Mouse (Mus musculus) midbrain, embryonic 13.5 days (tissue): Measurements from ENCODE around the gene Grin3b. TPM values are rescaled to one million over a fixed set of nuclear protein-coding genes. Genes with fewer than 3 reads are reported as not detected.

Source experiments
- ATAC-seq: fragments of 200-750 bp; cut with Nextera tagmentation; 2 replicates; pipeline ENCODE4 v1.8.0; 2017; ENCODE audit warnings: mild to moderate bottlenecking, moderate TSS enrichment, moderate library complexity
- H3K27ac ChIP-seq: fragments of 300-500 bp; sonication (generic); 2 replicates; pipeline ENCODE4 v1.5.1; 2015; ENCODE audit warnings: inconsistent platforms, mild to moderate bottlenecking, moderate library complexity
- H3K27me3 ChIP-seq: fragments of 300-500 bp; sonication (generic); 2 replicates; pipeline ENCODE4 v1.6.1; 2015; ENCODE audit warnings: mild to moderate bottlenecking, inconsistent platforms
- H3K36me3 ChIP-seq: fragments of 300-500 bp; sonication (generic); 2 replicates; pipeline ENCODE4 v1.6.1; 2015; ENCODE audit warnings: mild to moderate bottlenecking, inconsistent platforms
- H3K4me1 ChIP-seq: fragments of 300-500 bp; sonication (generic); replicated peaks from 2 replicates; pipeline ENCODE4 v1.6.1; 2015; ENCODE audit warnings: inconsistent platforms
- H3K4me2 ChIP-seq: fragments of 300-500 bp; sonication (generic); replicated peaks from 2 replicates; pipeline ENCODE4 v1.6.1; 2015; ENCODE audit warnings: moderate library complexity, mild to moderate bottlenecking, inconsistent platforms
- H3K4me3 ChIP-seq: fragments of 300-500 bp; sonication (generic); replicated peaks from 2 replicates; pipeline ENCODE4 v1.5.1; 2015; ENCODE audit warnings: mild to moderate bottlenecking, inconsistent platforms
- H3K9ac ChIP-seq: fragments of 300-500 bp; sonication (generic); replicated peaks from 2 replicates; pipeline ENCODE4 v1.6.1; 2015; ENCODE audit warnings: mild to moderate bottlenecking, inconsistent platforms
- H3K9me3 ChIP-seq: fragments of 300-500 bp; sonication (generic); 2 replicates; pipeline ENCODE4 v1.6.1; 2016; ENCODE audit warnings: mild to moderate bottlenecking, inconsistent platforms
- WGBS: fragments of 180-500 bp; shearing (Covaris S2); methylation state at CpG from one replicate; pipeline ENCODE4 v1.1.7; 2015; 5-methylcytosine and 5-hydroxymethylcytosine counted together
- polyA plus RNA-seq: library from polyadenylated mRNA; unstranded; fragments of >200 nt; fragmentation: Nextera tagmentation; extraction: Ambion mirVana; gene quantifications from 2 replicates; pipeline ENCODE4 v1.2.1, GENCODE M21; 2015

Grin3b gene
- polyA plus RNA-seq, 1 experiment from 2014 or later = 0.57 TPM

DNA sequence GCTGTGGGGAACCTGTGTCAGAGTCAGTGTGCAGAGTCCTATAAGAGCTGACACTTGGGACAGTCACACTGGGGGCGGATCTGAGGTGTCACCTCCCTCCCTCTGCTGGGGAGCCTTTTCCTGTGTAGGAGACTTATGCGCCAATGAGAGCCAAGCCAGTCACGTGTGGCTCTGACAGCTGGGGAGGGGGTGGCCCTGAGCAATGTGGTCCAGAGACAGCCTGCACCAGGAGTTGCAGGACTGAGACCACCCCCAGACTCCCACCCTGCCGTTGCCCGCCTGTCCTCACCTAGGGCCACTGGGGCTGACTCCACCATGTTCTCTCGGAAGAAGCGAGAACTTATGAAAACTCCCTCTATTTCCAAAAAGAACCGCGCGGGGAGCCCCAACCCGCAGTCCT, 46.0 kb downstream of the Grin3b start, which contains the start of gene Arhgap45:
TSS of gene Arhgap45 (plus strand) at position 143 of the 400 bp plus-strand sequence.
- H3K4me3 ChIP-seq = no peak within 1 kb of the TSS
- peaks cover 88% of the 10 kb centered on the region for H3K27me3 ChIP-seq
- no peak within 1 kb of the TSS for H3K9ac ChIP-seq
- H3K36me3 ChIP-seq = peaks cover 7% of the 10 kb centered on the region
- ATAC-seq = no peak
- peaks cover 8% of the 10 kb centered on the region for H3K4me1 ChIP-seq
- H3K9me3 ChIP-seq = no peaks in the 10 kb centered on the region
- H3K27ac ChIP-seq = no peak within 1 kb of the TSS
- H3K4me2 ChIP-seq = no peak within 1 kb of the TSS
- 76% methylated on average over 11 of the region's 11 CpGs for WGBS

DNA sequence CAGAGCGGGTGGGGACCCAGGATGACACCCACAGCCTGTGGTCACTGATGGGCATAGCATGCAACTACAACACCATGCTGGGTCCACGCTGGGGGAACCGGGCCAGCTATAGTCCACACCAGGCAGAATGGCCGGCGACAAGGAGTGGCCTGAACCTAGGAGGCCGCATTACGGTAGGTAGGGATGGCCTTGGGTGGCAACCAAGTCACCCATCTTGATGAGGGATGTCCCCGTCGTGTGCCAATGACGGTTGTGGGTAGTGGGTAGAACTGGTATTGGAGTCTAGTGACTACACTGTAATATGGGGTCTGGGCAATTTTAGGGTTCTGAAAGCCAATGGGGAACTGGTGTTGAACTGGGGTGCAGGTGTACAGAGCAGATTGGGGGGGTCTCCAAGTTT, 46.4 kb downstream of the Grin3b start:
- Histone ChIP-seq H3K4me3 (no peak overlapping the region), H3K27ac (no peak overlapping the region), H3K36me3 (peaks cover 2% of the 10 kb centered on the region), H3K9me3 (no peaks in the 10 kb centered on the region), H3K9ac (no peak overlapping the region), H3K4me2 (no peak overlapping the region), H3K27me3 (peaks cover 84% of the 10 kb centered on the region), H3K4me1 (peaks cover 8% of the 10 kb centered on the region)
- 89% methylated on average over 10 of the region's 10 CpGs for WGBS
- ATAC-seq = no peak

DNA sequence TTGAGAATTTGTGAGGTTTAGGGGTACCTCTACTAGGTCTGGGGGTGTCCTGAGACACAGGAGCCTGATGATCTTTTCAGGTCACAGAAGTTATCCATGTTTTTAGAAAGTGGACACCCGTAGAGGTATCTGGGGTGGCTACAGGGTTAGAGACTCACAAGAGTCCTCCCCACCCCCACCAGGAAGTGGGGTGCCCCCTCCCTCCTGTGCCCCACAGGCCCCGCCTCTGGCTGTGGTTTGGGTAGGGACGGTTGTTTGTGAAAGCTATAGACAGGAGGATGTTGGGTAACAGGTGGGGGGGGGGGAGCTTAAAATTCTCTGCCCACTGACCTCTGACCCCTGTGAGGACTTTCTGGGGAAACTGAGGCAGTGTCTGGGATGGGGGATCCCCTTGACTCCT, 46.8 kb downstream of the Grin3b start:
- Histone ChIP-seq H3K4me3 (no peak overlapping the region), H3K9ac (no peak overlapping the region), H3K27me3 (peaks cover 79% of the 10 kb centered on the region), H3K36me3 (no peaks in the 10 kb centered on the region), H3K9me3 (no peaks in the 10 kb centered on the region), H3K4me2 (no peak overlapping the region), H3K4me1 (peaks cover 8% of the 10 kb centered on the region), H3K27ac (no peak overlapping the region)
- 70% methylated on average over 3 of the region's 3 CpGs for WGBS
- no peak for ATAC-seq

DNA sequence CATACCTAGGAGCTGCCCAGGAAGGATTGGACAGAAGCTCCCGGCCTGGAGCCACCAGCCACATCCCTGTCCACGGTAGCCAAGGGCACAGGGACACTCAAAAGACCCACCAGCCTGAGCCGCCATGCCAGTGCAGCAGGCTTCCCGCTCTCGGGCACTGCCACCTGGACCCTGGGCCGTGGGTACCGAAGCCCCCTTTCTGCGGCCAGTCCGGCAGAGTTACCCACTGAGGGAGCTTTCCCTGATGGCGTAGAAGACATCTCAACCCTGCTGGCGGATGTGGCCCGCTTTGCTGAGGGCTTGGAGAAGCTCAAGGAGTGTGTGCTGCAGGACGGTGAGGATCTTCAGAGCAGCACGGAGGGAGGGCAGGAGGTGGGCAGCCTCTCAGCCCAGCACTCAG, 47.3 kb downstream of the Grin3b start:
- H3K27ac ChIP-seq = no peak overlapping the region
- no peak overlapping the region for H3K9ac ChIP-seq
- 85% methylated on average over 14 of the region's 14 CpGs for WGBS
- no peak overlapping the region for H3K4me2 ChIP-seq
- H3K4me3 ChIP-seq = no peak overlapping the region
- H3K36me3 ChIP-seq = no peaks in the 10 kb centered on the region
- no peak for ATAC-seq
- H3K4me1 ChIP-seq = peaks cover 8% of the 10 kb centered on the region
- no peaks in the 10 kb centered on the region for H3K9me3 ChIP-seq
- peaks cover 75% of the 10 kb centered on the region for H3K27me3 ChIP-seq

DNA sequence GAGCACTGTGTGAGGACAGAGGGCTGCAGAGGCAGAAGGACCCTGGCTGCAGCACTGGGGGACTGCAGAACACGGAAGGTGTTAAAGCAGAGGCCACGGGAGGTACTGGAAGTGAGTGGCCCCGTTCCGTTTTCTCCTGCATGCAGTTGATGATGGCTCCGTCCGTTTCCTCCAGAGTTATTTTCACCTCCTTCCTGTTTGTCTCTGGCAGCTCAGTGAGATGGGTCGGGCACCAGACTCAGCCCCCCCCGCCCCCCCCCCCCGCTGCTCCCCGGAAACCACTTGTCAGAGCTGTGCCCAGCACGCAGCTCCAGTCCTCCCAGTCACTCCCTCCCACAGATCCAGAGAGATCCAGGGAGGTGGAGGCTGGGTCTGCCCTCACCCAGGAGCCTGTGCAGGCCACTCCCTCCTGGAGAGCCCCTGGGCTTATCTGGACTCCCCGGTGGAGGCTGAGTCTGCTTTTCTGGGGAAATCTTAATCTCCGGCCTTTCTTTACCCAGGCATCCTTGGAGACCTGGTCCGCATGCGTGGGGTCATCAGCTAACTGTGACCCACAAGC, 48.3 kb downstream of the Grin3b start:
- ATAC-seq = no peak
- Histone ChIP-seq H3K36me3 (no peaks in the 10 kb centered on the region), H3K4me1 (peaks cover 8% of the 10 kb centered on the region), H3K9me3 (no peaks in the 10 kb centered on the region), H3K9ac (no peak overlapping the region), H3K4me2 (no peak overlapping the region), H3K4me3 (no peak overlapping the region), H3K27ac (no peak overlapping the region), H3K27me3 (peaks cover 65% of the 10 kb centered on the region)
- 7% methylated on average over 15 of the region's 15 CpGs for WGBS

DNA sequence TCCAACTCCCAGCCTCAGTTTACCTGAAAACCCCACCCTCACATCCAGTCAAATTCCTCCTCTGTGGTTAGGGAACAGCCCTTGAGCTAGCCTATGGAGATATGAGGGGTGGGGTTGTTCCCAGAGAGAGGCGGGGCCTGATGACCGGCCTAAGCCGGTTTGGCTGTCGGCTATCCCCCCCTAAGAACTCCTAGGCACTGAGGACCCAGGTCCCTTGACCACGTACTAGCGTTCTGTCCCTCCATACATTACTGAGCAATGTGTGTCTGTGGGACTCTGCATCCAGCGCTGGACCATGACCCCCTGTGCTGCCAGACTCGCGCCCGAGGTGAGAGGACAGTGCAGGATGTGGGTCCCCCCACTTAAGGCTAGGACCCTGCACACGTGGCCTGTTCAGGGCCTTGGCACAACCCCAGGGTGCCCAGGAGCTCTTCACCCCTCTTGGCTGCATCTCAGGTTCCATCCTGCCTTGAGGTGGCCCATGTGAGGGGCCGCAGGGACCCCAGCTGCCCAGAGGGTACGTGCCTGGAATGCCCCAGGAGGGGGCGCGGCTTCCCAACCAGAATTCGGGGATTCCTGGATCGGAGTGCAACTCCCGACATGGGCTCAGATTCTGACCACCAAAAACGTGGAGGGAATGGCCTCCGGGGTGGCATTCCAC, 49.1 kb downstream of the Grin3b start:
- H3K4me3 ChIP-seq = 0 out of 2 replicates have a peak overlapping the region, but pooled peaks have one; percentile 2
- H3K9ac ChIP-seq = no peak overlapping the region; the same call in 1 of the 2 replicates
- H3K27me3 ChIP-seq = peaks cover 57% of the 10 kb centered on the region
- 4% methylated on average over 20 of the region's 20 CpGs for WGBS
- H3K4me1 ChIP-seq = peaks cover 8% of the 10 kb centered on the region
- peak overlapping the region; percentile 19 for H3K4me2 ChIP-seq
- H3K9me3 ChIP-seq = no peaks in the 10 kb centered on the region
- H3K36me3 ChIP-seq = no peaks in the 10 kb centered on the region
- H3K27ac ChIP-seq = no peak overlapping the region
- peak; percentile 49; the same call in 1 of the 2 replicates for ATAC-seq

DNA sequence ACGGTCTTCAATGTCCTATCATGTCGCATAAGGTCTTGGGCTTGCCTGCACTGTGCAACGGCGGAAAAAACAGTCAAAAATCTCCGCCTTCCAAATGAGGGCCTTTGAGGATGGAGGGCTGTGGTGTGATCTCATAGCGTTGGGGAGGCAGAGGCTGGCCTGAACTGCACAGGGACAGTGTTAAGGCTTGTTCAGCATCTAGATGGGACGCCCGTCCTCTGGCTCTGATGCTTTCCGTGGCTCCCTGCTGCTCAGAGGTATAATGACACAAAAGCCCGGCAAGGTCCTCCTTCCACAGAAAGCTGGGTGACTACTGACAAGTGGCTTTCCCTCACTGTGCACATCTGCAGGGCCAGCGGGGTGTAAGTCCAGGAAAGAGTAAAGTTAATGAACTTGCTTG, 49.7 kb downstream of the Grin3b start:
- Histone ChIP-seq H3K4me1 (peaks cover 8% of the 10 kb centered on the region), H3K4me2 (0 out of 2 replicates have a peak overlapping the region, but pooled peaks have one; percentile 19), H3K9me3 (no peaks in the 10 kb centered on the region), H3K36me3 (no peaks in the 10 kb centered on the region), H3K4me3 (no peak overlapping the region), H3K27me3 (peaks cover 51% of the 10 kb centered on the region), H3K9ac (no peak overlapping the region; the same call in 1 of the 2 replicates), H3K27ac (no peak overlapping the region)
- no peak for ATAC-seq
- WGBS = 17% methylated on average over 11 of the region's 11 CpGs

DNA sequence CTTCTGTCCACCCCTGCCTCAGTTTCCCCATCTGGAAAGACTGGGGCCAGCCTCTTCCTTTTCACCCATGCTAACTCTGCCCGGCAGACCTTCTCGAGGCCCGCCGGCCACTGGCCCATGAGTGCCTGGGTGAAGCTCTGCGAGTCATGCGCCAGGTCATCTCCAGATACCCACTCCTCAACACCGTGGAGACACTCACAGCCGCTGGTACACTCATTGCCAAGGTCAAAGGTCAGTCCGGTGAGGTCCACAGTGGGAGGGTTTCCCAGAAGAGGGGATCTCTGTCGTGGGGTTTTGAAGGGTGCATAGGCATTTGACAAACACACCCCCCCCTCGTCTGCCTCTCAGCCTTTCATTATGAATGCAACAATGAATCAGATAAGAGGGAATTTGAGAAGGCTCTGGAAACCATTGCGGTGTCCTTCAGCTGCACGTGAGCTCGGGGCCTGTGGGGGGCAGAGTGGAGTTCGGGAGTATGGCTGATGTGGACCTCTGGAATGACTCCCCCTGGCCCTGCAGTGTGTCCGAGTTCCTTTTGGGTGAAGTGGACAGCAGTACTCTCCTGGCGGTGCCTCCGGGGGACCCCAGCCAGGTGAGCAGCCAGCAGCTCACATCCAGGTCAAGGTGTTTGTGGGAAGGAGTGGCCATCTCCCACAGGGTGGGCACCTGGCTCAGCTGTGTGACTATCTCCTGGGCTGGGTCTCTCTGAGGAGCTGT, 50.2 kb downstream of the Grin3b start:
- Histone ChIP-seq H3K27me3 (peaks cover 45% of the 10 kb centered on the region), H3K4me1 (peaks cover 8% of the 10 kb centered on the region), H3K4me2 (no peak overlapping the region), H3K9me3 (no peaks in the 10 kb centered on the region), H3K27ac (no peak overlapping the region), H3K9ac (no peak overlapping the region), H3K36me3 (no peaks in the 10 kb centered on the region), H3K4me3 (no peak overlapping the region)
- ATAC-seq = no peak
- 81% methylated on average over 18 of the region's 18 CpGs for WGBS

DNA sequence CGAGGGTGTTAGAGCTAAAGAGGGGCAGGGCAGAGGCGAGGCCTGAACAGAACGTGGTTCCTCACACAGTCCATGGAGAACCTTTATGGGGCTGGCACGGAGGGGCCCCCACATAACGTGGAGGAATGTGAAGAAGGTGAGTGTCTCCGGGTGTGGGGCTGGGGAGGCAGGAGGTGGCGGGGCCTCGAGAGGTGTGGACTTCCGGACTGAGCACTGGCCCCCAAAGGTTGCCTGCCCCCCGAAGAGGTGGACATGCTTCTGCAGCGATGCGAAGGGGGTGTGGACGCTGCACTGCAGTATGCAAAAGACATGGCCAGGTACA, 50.8 kb downstream of the Grin3b start:
- WGBS = 94% methylated on average over 13 of the region's 13 CpGs
- H3K4me2 ChIP-seq = no peak overlapping the region
- ATAC-seq = no peak
- no peak overlapping the region for H3K27ac ChIP-seq
- no peaks in the 10 kb centered on the region for H3K36me3 ChIP-seq
- H3K9ac ChIP-seq = no peak overlapping the region
- H3K9me3 ChIP-seq = no peaks in the 10 kb centered on the region
- no peak overlapping the region for H3K4me3 ChIP-seq
- peaks cover 40% of the 10 kb centered on the region for H3K27me3 ChIP-seq
- H3K4me1 ChIP-seq = peaks cover 8% of the 10 kb centered on the region

DNA sequence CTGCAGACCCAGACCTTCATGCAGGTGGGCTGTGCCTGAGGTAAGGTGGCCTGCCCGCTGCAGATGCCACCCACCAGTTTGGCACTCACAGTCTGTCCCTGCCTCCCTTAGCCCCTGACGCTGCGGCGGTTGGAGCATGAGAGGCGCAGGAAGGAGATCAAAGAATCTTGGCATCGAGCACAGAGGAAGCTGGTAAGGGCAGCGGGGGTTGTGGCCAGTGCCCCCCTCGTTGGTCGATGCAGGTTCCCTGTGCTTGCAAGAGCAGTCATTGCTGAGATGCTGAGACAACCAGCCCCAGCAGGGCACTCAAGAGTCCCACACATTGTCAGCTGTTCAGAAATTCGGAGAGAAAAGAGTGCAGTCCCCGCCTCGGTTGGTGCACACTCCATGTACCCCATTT, 51.6 kb downstream of the Grin3b start:
- Histone ChIP-seq H3K4me2 (no peak overlapping the region), H3K4me1 (peaks cover 8% of the 10 kb centered on the region), H3K36me3 (no peaks in the 10 kb centered on the region), H3K9me3 (no peaks in the 10 kb centered on the region), H3K27me3 (peaks cover 32% of the 10 kb centered on the region), H3K9ac (no peak overlapping the region), H3K4me3 (no peak overlapping the region), H3K27ac (no peak overlapping the region)
- ATAC-seq = no peak
- WGBS = 92% methylated on average over 12 of the region's 12 CpGs

DNA sequence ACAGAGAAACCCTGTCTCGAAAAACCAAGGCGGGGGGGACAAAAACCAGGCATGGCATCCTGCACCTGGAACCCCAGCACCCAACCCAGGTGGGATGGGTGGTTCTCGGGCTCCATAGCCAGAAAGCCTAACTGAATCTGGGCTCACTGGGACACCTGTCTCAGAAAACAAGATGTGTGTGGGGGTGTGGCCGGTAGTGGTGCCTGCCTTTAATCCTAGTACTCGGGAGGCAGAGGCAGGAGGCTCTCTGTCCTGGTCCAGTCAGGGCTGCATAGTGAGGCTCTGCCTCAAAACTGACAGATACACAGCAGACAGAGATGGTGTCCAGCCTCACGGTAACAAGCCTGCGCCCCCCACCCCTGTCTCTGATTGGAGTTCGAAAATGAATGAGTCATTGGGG, 52.3 kb downstream of the Grin3b start:
- no peak overlapping the region for H3K4me3 ChIP-seq
- no peak overlapping the region for H3K4me2 ChIP-seq
- H3K9ac ChIP-seq = no peak overlapping the region
- H3K9me3 ChIP-seq = no peaks in the 10 kb centered on the region
- WGBS = 96% methylated on average over 8 of the region's 8 CpGs
- no peak for ATAC-seq
- no peaks in the 10 kb centered on the region for H3K36me3 ChIP-seq
- H3K27me3 ChIP-seq = peaks cover 26% of the 10 kb centered on the region
- peaks cover 8% of the 10 kb centered on the region for H3K4me1 ChIP-seq
- H3K27ac ChIP-seq = no peak overlapping the region

DNA sequence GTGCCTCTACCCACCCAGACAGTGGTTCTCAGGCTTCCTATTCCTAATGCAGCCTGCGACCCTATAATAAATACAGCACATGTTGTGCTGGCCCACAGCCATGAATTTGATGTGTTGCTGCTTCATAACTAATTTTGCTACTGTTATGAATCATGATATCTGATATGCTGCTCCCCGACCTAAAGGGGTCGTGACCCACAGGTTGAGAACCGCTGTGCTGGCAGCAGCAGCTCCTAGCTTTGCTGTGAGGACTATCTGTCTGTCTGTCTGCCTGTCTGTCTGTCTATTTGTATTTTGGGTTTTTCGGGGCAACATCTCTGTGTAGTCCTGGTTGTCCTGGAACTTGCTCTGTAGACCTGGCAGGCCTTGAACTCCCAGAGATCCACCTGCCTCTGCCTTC, 53.2 kb downstream of the Grin3b start:
- peaks cover 8% of the 10 kb centered on the region for H3K4me1 ChIP-seq
- H3K27ac ChIP-seq = no peak overlapping the region
- no peaks in the 10 kb centered on the region for H3K9me3 ChIP-seq
- H3K9ac ChIP-seq = no peak overlapping the region
- peaks cover 21% of the 10 kb centered on the region for H3K27me3 ChIP-seq
- WGBS = 84% methylated on average over 5 of the region's 5 CpGs
- ATAC-seq = no peak
- H3K36me3 ChIP-seq = no peaks in the 10 kb centered on the region
- H3K4me2 ChIP-seq = no peak overlapping the region
- no peak overlapping the region for H3K4me3 ChIP-seq
